Mouse (Mus musculus) cerebellum, adult 8-10 months (tissue): ENCODE measurements at regions not wholly inside any gene's neighbourhood (a gene's known extent, or its start where the extent isn't known, plus 50 kb on each side); places are given as distances from the start of the nearest gene placed in this dataset.

Experiments used
- DNase-seq: peaks from one replicate; pipeline ENCODE4 v3.0.0; 2022

GRCm38 (mm10) chr4:82161232-82161631 lies 544.3 kb downstream of the Nfib start:
- DNase-seq = no peak

GRCm38 (mm10) chr4:82160233-82160632 lies 545.3 kb downstream of the Nfib start:
- DNase-seq = no peak

GRCm38 (mm10) chr4:82155642-82156320 lies 549.8 kb downstream of the Nfib start:
- DNase-seq = no peak

GRCm38 (mm10) chr4:82154021-82154555 lies 551.5 kb downstream of the Nfib start:
- no peak for DNase-seq

GRCm38 (mm10) chr4:82153604-82154003 lies 551.9 kb downstream of the Nfib start:
- DNase-seq = no peak

GRCm38 (mm10) chr4:82149957-82150356 lies 555.6 kb downstream of the Nfib start:
- no peak for DNase-seq

- no peak for DNase-seq
These were observed 557.2 kb downstream of the Nfib start for GRCm38 (mm10) chr4:82148129-82149064.

GRCm38 (mm10) chr4:82142391-82142790 lies 563.2 kb downstream of the Nfib start:
- DNase-seq = no peak

GRCm38 (mm10) chr4:82139806-82140205 lies 565.7 kb downstream of the Nfib start:
- DNase-seq = no peak

GRCm38 (mm10) chr4:82139016-82139415 lies 566.5 kb downstream of the Nfib start:
- no peak for DNase-seq

- no peak for DNase-seq
These were observed 572.7 kb downstream of the Nfib start for GRCm38 (mm10) chr4:82132851-82133250.

GRCm38 (mm10) chr4:82132326-82132725 lies 573.2 kb downstream of the Nfib start:
- DNase-seq = no peak

GRCm38 (mm10) chr4:82129471-82129870 lies 576.1 kb downstream of the Nfib start:
- DNase-seq = no peak

GRCm38 (mm10) chr4:82123733-82124132 lies 581.8 kb downstream of the Nfib start:
- no peak for DNase-seq

GRCm38 (mm10) chr4:82123101-82123500 lies 582.4 kb downstream of the Nfib start:
- no peak for DNase-seq

GRCm38 (mm10) chr4:82120796-82121195 lies 584.8 kb downstream of the Nfib start:
- DNase-seq = no peak

GRCm38 (mm10) chr4:82120326-82120725 lies 585.2 kb downstream of the Nfib start:
- DNase-seq = no peak

GRCm38 (mm10) chr4:82101837-82102236 lies 603.7 kb downstream of the Nfib start:
- no peak for DNase-seq

GRCm38 (mm10) chr4:82099970-82100368 lies 605.6 kb downstream of the Nfib start:
- no peak for DNase-seq

GRCm38 (mm10) chr4:82098986-82099969 lies 606.3 kb downstream of the Nfib start:
- DNase-seq = no peak

GRCm38 (mm10) chr4:82092296-82093230 lies 613.0 kb downstream of the Nfib start:
- no peak for DNase-seq
